Mouse (Mus musculus): Measurements from ENCODE around the gene Tubgcp6.

Gene Tubgcp6

DNA sequence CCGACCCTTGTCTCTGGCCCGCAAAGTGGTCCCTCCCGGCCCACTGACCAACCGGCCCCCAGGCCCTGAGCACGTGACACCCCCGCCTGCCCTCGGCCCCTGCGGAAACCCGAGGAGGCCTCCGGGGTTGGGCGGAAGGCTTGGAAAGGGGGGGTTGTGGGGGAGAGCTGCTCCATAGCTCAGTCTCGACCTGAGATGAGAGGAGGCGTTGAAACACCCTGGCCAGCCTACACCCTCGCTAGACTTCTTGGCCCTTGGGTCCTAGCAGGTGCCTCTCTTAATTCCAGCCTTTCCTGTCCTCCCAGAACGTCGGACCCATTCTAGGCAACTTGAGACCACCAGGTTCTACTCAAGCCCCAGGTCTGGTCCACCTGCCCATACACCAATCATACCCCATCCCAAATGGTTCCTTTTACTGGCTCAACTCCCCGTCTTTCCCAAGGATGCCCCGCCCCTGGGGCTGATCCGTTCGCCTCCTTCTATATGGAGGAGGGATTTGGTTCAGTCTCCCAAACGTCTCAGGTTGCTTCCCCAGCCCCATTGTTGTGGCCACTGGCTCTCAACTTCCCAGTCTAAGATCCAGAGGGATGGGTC lies 17.8 kb upstream of the Tubgcp6 start, which contains the start of gene Mapk12:
Gene Mapk12, minus strand, starts transcription at position 45 of the 594 bp plus-strand sequence.
- DNase-seq: peak; percentile 71

DNA sequence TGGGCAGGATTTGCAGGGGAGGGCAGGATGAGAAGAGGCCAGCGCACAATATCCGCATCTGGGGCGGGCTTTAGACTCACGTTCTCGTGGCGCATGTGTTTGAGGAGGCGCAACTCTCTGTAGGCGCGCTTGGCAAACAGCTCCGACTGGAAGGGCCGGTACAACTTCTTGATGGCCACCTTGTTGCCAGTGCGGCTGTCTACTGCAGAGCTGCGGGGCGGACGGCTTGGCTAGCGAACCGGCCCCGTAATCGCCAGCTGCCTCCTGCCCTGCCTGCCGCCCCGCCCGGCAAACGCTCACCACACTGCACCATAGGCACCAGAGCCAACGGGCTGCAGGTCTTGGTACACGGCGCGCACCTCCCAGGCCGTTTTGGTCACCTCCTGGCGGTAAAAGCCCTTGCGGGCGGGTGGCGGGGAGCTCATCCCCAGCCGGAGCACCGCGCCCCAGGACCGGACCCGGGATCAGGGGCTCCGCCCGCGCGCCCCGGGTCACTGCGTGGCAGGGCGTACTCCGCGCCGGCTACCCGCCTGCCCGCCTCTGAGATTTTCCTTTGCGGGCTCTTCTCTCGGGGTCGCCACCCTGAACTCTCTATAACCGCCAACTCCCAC lies 17.2 kb upstream of the Tubgcp6 start:
- peak; percentile 77 for DNase-seq

- no peak for DNase-seq
These were observed 15.6 kb upstream of the Tubgcp6 start for GRCm38 (mm10) chr15:89138531-89138930.

GRCm38 (mm10) chr15:89138046-89138405 lies 15.1 kb upstream of the Tubgcp6 start:
- DNase-seq: peak; percentile 56

GRCm38 (mm10) chr15:89137378-89138045 lies 14.6 kb upstream of the Tubgcp6 start:
- DNase-seq: no peak

GRCm38 (mm10) chr15:89136461-89137155 lies 13.7 kb upstream of the Tubgcp6 start:
- no peak for DNase-seq

GRCm38 (mm10) chr15:89131316-89131715 lies 8.4 kb upstream of the Tubgcp6 start:
- DNase-seq: no peak

DNA sequence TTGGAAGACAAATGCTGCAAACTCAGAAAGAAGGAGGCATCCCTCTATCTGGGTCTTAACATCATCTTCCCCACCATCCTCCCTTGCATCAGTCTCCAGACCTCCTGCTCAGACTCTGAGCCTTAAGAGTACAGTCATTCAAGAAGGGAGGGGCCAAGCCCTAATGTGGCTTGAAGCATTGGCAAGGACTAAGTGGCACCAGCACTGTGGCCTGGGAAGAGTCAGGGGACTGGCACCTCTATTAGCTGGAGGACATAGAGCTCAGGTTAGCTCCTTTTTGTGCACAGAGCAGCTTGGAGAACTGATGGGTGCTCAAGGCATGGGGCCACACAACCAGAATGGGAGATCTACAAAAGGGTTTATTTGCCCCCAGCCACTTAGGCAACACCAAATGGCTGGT lies 7.3 kb upstream of the Tubgcp6 start:
- DNase-seq: no peak

DNA sequence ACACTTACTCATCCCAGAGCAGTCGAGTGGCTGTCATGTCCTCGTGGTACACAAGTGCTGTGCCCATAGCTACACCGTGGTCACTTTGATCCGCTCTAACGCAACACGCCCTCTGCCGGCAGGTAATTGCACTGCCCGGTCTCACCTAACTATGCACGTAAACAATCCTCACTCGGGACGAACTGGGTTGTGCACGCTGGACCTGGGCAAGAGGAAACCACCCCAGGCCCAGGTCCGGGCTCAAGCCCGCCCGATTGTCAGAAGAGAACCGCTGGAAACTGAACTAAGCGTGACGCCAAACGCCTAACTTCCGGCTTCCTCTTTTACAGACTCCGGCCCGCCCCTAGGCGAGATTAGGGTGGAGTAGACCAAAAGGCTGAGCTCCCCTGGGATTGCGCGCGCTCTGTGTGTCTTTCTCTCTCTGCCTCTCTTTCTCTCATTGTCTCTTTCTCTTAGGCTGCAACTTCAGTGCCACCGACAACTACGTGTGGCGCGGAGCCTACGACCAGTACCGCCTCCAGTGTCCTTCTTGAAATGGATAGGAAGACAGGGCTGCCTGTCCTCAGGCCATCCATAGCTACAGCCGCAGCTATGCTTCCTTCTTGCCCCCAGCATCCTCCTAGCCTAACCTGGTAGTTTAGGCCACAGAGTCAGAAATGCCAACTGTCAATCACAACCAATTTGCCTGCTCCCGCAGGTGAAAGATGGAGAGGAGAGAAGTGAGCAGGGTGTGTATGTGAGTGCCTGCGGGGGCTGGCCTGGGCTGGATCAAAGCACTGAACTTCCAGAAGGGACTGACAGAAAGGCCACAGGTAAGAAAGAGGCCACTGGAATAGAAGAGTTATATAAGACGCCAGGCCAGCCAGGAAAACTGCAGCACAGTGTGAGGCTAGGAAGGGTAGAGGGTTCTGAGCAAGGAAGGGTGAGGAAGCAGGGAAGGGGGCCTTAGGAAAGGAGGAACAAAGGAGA lies 5.8 kb upstream of the Tubgcp6 start, which contains the start of gene Hdac10:
Gene Hdac10, minus strand, starts transcription at position 319 of the 969 bp plus-strand sequence.
- DNase-seq: peak; percentile 95

DNA sequence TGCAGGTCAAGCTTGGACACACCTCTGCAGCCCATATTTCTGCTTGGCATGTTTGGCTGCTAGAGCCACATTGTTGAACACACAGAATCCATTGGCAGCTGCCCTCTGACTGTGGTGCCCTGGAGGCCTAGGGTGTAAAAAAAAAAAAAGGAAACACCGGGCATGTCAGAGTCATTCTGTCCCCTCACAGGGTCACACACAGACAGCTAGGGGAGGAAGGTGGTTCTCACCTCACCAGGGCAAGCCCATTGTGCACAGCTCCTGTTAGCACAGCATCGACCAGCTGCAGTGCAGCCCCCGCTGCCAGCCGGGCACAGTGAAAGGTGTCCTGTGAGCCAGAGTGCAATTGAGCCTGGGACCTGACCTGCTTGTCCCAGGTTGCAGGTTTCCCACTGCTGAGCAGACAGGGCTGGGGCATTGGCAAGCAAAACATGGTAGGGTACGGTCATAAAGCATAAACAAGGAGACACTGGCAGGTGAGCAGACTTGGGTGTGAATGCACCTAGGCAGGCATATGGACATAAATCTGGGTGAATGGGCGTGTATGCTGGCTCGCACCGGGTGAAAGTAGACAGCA lies 4.5 kb upstream of the Tubgcp6 start:
- no peak for DNase-seq

DNA sequence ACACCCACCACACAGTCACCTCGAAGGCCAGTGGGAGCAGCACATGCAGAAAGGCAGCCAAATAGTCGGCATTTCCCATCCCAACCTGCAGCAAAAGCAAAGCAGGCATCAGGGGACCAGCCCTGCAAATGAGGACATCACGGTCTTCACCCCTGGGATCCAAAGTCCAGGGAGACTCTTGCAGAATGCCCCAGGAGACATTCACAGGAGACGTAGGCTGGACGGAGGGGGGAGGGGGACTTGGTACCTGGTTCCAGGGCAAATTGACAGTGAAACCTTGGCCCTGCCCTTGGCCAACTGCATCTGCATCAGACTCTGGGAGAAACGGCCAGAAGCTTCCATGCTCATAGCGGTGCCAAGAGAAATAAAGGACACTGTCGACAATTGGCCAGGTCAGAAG lies 3.7 kb upstream of the Tubgcp6 start:
- DNase-seq: no peak

- no peak for DNase-seq
These were observed 2.4 kb upstream of the Tubgcp6 start for GRCm38 (mm10) chr15:89125351-89125750.

DNA sequence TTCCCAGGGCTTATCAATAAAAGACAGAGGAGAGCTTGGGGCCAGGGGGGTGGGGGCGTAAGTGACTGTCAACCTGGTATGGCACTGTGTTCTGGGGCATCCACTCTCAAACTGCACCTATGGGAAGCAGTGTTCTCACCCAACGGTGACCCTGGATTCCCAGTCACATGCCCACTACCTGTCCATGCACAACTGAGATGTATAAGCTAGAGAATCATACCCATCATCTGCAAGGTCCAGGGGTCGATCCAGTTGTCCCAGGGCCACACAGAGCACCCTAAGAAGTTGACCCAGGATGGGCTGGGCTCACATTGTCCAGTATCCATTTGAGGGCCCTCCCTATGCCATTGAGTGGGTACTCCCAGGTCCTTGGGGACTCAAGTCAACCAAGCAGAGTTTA lies 1.4 kb upstream of the Tubgcp6 start:
- no peak for DNase-seq

- no peak for DNase-seq
These were observed 683 bp upstream of the Tubgcp6 start for GRCm38 (mm10) chr15:89123595-89123994.

DNA sequence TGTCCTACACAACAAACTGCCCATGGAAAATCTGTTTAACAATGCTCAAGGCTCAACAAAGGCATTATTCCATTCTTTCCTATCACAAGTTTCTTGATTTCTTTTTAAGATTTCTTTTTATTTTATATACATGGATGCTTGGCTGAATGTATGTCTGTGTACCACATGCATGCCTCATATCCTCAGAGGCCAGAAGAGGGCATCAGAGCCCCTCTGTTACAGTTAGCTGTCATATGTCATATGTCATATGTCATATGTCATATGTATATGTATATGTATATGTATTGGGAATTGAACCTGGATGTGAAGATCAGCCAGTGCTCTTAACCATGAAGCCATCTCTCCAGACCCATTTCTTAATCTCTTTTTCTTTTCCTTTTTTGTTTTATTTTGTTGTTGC lies 4.9 kb downstream of the Tubgcp6 start:
- DNase-seq: no peak

DNA sequence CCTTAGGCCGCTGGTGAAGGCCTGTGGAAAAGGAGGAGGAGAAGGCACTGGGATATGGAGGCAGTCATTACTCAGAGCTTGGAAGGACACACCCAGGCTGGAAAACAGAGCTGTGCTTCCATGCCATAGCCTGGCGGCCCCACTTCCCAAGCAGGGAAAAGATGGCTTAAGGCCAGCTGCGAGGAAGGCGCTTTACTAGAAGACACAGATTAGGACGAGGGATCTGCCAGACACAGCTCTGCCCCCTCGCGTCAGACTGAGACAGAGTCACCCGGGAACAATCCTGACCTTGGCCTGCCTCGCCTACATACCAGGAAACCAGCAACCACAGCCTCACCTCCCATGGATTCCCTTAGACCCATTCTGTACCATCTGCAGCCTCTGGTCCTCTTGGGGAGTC lies 12.8 kb downstream of the Tubgcp6 start:
- DNase-seq: no peak

GRCm38 (mm10) chr15:89106976-89107375 lies 15.9 kb downstream of the Tubgcp6 start:
- DNase-seq: no peak

DNA sequence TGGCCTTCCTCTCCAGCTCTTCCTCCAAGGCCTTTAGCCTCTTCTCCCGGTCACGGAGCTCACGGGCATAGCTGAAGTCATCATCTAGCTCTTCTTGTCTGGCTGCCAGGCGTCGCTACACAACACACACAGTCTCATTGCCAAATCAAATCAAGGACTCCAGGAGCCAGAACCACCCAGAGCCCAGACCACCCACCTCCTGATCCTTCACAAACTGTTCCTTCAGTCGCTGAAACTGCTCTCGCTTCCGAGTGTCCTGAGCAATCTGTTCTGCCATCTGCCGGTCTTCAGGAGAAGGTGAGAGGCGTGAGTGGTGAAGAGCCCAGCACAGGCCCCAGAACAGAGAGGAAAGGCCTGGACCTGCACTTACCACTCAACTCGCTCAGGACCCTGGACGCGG lies 16.8 kb downstream of the Tubgcp6 start:
- DNase-seq: peak; percentile 81

DNA sequence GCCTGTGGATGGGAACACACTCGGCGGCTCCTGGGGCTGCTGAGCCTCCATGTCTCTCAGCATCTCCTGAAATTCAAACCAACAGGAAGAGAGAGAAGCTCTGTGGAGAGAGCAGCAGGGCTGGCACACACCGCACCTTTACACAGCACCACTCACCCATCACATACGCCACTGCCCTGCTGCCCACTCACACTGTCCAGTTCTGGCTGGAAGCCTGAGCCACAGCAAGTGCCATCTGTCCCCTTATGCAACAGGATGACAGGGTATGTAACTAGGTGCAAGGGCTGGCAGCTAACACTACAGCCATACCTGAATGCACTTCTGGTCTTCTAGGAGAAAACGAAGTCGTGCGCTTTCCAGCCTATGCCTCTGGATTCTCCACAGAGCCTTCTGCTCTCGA lies 18.5 kb downstream of the Tubgcp6 start:
- peak; percentile 94 for DNase-seq

GRCm38 (mm10) chr15:89103921-89104320 lies 19.0 kb downstream of the Tubgcp6 start:
- DNase-seq: peak; percentile 74

- DNase-seq: no peak
These were observed 20.3 kb downstream of the Tubgcp6 start for GRCm38 (mm10) chr15:89102646-89103045.

GRCm38 (mm10) chr15:89100823-89101222 lies 22.1 kb downstream of the Tubgcp6 start:
- no peak for DNase-seq
